Mouse (Mus musculus) lung, adult 2 months (tissue): Measurements from ENCODE around the gene Pcif1.

Source experiments
- CTCF ChIP-seq: fragments of 200-500 bp; IDR thresholded peaks from 2 replicates; pipeline ENCODE4 v1.5.1; 2011; ENCODE audit warnings: mild to moderate bottlenecking, low read length, control low read depth; ENCODE audit not compliant: insufficient read depth
- POLR2A ChIP-seq: fragments of 200-500 bp; IDR thresholded peaks from 2 replicates; pipeline ENCODE4 v1.6.1; 2011; ENCODE audit warnings: low read depth, mild to moderate bottlenecking, control low read depth, low read length, borderline replicate concordance; ENCODE audit errors: extremely low read depth

- no peak for TF ChIP-seq CTCF
- TF ChIP-seq POLR2A, result no peak
These were observed 29.0 kb upstream of the Pcif1 start for GRCm38 (mm10) chr2:164850061-164850460.
